Mouse (Mus musculus) cortical plate, adult 2 months (tissue): Measurements from ENCODE around the gene Raf1.

ENCODE experiments used
- CTCF ChIP-seq: fragments of 200-500 bp; IDR thresholded peaks from 2 replicates; pipeline ENCODE4 v1.5.1; 2011; ENCODE audit warnings: mild to moderate bottlenecking, control low read depth, low read length; ENCODE audit not compliant: insufficient read depth; ENCODE audit errors: extremely low read depth
- POLR2A ChIP-seq: fragments of 200-500 bp; IDR thresholded peaks from 2 replicates; pipeline ENCODE4 v1.6.1; 2011; ENCODE audit warnings: mild to moderate bottlenecking, low read length, control low read depth; ENCODE audit not compliant: insufficient read depth; ENCODE audit errors: extremely low read depth

GRCm38 (mm10) chr6:115717101-115717652 is 40.7 kb upstream of the Raf1 start:
- TF ChIP-seq POLR2A, result no peak
- TF ChIP-seq CTCF, result no peak
